Comparison of ENCODE assay signal across 8 mouse cellular contexts in the genomic region with DNA sequence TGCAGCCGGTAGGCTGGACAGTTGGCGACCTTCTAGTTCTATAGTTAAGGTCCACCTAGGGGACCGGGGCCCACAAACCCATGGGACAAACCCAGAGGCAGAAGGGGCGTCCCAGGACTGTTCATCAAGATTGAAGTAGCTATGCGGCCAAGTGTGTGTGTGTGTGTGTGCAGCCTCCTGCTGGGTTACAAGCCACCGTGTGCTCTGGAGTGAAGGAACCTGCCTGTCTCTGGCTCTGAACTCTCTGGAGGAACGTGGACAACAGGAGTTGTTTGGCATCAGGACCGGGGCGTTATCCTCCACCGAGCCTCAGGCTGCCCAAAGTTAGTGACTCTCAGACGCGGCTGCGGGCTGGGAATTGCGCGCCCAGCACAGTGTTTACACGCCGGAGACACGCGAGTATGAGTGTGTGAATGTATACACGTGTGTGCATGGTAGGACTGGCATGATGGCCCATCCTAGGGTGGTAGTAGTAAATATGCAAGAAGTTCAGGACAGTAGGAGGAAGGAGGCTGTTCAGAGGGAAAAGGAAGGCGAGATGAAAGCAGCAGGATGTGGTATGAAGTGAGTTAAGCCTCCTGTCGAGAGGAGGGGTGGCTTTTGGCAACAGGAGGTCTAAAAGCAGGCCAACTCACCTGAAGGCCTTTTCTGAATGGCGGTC. TPM values are rescaled to one million over a fixed set of nuclear protein-coding genes. Genes with fewer than 3 reads are reported as not detected.
DNase-seq lines count a peak whose midpoint lies in the region; ATAC-seq and TF ChIP-seq lines count a peak whose summit lies in the region.

No protein-coding gene starts in this region.

- WGBS in heart, adult 2 months: 38% methylated on average over 23 of the region's 23 CpGs
- 31% methylated on average over 23 of the region's 23 CpGs for WGBS in hindbrain, embryonic 10.5 days

- H3K36me3 ChIP-seq in heart, adult 2 months (ENCODE audit: control insufficient read depth, insufficient read depth, low read length): no peaks in the 10 kb centered on the region
- H3K36me3 ChIP-seq in E14TG2a.4 (ENCODE audit: insufficient read depth, low read length): no peaks in the 10 kb centered on the region
- H3K36me3 ChIP-seq in hindbrain, embryonic 10.5 days: no peaks in the 10 kb centered on the region

- no peak for TF ChIP-seq CTCF in heart, adult 2 months (IDR thresholded peaks at IDR 0.05)
- TF ChIP-seq CTCF in E14TG2a.4 (conservative IDR thresholded peaks at IDR 0.05; ENCODE audit: low read length): no peak

- peak; percentile 10 for ATAC-seq in megakaryocyte progenitor cell, adult 5-6 weeks (replicated peaks; ENCODE audit: poor library complexity)
- no peak for ATAC-seq in frontal cortex, adult (ENCODE audit: low TSS enrichment)

- peak overlapping the region; percentile 1; the same call in 1 of the 2 replicates for H3K27ac ChIP-seq in heart, adult 2 months
- H3K27ac ChIP-seq in hindbrain, embryonic 10.5 days: peak overlapping the region; percentile 78

- peak overlapping the region; percentile 56 for H3K9ac ChIP-seq in heart, adult 2 months (ENCODE audit: low read depth, low read length)

- DNase-seq in heart, adult 2 months: no peak
- DNase-seq in heart, adult 9 months (ENCODE audit: low spot score in 2 of 2): no peak
- DNase-seq in hindbrain, embryonic 10.5 days (ENCODE audit: low spot score): no peak
- peak; percentile 57 for DNase-seq in thymus, postnatal 4 days
- DNase-seq in right cerebral cortex, postnatal 10 days (ENCODE audit: low spot score in 2 of 2): no peak

- H3K27me3 ChIP-seq in heart, adult 2 months (ENCODE audit: control insufficient read depth, insufficient read depth, low read length): no peaks in the 10 kb centered on the region; the same call in 1 of the 2 replicates
- H3K27me3 ChIP-seq in E14TG2a.4 (ENCODE audit: insufficient read depth, low read length): peaks cover 76% of the 10 kb centered on the region
- H3K27me3 ChIP-seq in hindbrain, embryonic 10.5 days (ENCODE audit: insufficient read depth, poor library complexity, severe bottlenecking): peaks cover 51% of the 10 kb centered on the region

- H3K9me3 ChIP-seq in E14TG2a.4 (ENCODE audit: low read length): no peaks in the 10 kb centered on the region
- H3K9me3 ChIP-seq in hindbrain, embryonic 10.5 days: no peaks in the 10 kb centered on the region

- no peaks in the 10 kb centered on the region for H3K79me2 ChIP-seq in heart, adult 2 months (replicated peaks; ENCODE audit: control insufficient read depth, insufficient read depth, low read length)

- no peak for TF ChIP-seq EP300 in heart, adult 2 months (IDR thresholded peaks at IDR 0.05; ENCODE audit: insufficient read depth, low read depth, low read length)

- no peak for TF ChIP-seq POLR2A in heart, adult 2 months (IDR thresholded peaks at IDR 0.05; ENCODE audit: insufficient read depth, low read depth, low read length)

- no peaks in the 10 kb centered on the region for H3K4me1 ChIP-seq in heart, adult 2 months (ENCODE audit: control insufficient read depth, insufficient read depth, low read length)
- peaks cover 14% of the 10 kb centered on the region for H3K4me1 ChIP-seq in E14TG2a.4 (replicated peaks; ENCODE audit: low read depth, low read length)
- peaks cover 23% of the 10 kb centered on the region for H3K4me1 ChIP-seq in hindbrain, embryonic 10.5 days (replicated peaks)

- intact Hi-C loops in heart, adult 2 months (cut with DNase I): loop anchor here (5.0 kb wide), 2 partner anchors 45 to 115 kb away; no protein-coding TSS in a partner anchor

- H3K4me3 ChIP-seq in heart, adult 2 months: peak overlapping the region; percentile 41
- peak overlapping the region; percentile 80 for H3K4me3 ChIP-seq in E14TG2a.4 (replicated peaks; ENCODE audit: low read length)
- H3K4me3 ChIP-seq in hindbrain, embryonic 10.5 days: peak overlapping the region; percentile 57

RNA-seq across cellular contexts. Expression of a gene that starts 0.6 kb away (rescaled TPM):
- total RNA-seq in heart, adult 2 months (2021): 1 to 10 TPM in 1 of 2 experiments, under 1 TPM in 1; 0.84 to 1.3 TPM
- 1.4 and 2.9 TPM in 2 replicates for polyA plus RNA-seq in heart, adult 2 months (2012; rRNA removed)
- 0.88 and 1.2 TPM in 2 replicates for polyA plus RNA-seq in hindbrain, embryonic 10.5 days (2016; fragmentation: Nextera tagmentation; extraction: Ambion mirVana)
- 10.5 and 12.8 TPM in 2 replicates for total RNA-seq in megakaryocyte progenitor cell, adult 5-6 weeks (2015)
- 6.2 and 7.0 TPM in 2 replicates for total RNA-seq in megakaryocyte progenitor cell, adult 5-6 weeks (2017)

RNA-seq across cellular contexts. Expression of a gene that starts 31.9 kb away (rescaled TPM):
- total RNA-seq in heart, adult 2 months (2021): 10 to 100 TPM; 55.1 to 70.5 TPM
- polyA plus RNA-seq in heart, adult 2 months (2012; rRNA removed): 32.4 and 35.4 TPM in 2 replicates
- polyA plus RNA-seq in hindbrain, embryonic 10.5 days (2016; fragmentation: Nextera tagmentation; extraction: Ambion mirVana): 18.2 and 23.7 TPM in 2 replicates
- total RNA-seq in megakaryocyte progenitor cell, adult 5-6 weeks (2015): not detected in 2 replicates
- total RNA-seq in megakaryocyte progenitor cell, adult 5-6 weeks (2017): not detected in 2 replicates

Comparison
In these comparisons a context has a peak if more than half of its experiments do, and no peak if none do; other contexts are left out.
1. RNA of a gene that starts 31.9 kb away (total RNA-seq): 55.1 to 70.5 TPM in heart, adult 2 months; not detected in megakaryocyte progenitor cell, adult 5-6 weeks; every median in the first group is over 10 times any median in the second.
2. Peak in every context shown above with its lines, with median percentiles within 50 percentile points of each other: H3K4me3 ChIP-seq.